Mouse (Mus musculus) stomach, adult 2 months (tissue): Measurements from ENCODE around the gene Ccdc141. TPM values are rescaled to one million over a fixed set of nuclear protein-coding genes. Genes with fewer than 3 reads are reported as not detected.

Source experiments
- polyA plus RNA-seq: library from polyadenylated mRNA; depleted of rRNA; stranded (reverse); fragments of >200 nt; gene quantifications from 2 replicates; pipeline ENCODE4 v1.2.3, GENCODE M21; 2012; rRNA removed

The Ccdc141 gene
- polyA plus RNA-seq: 1.2 and 6.0 TPM in 2 replicates

GRCm38 (mm10) chr2:77170633-77171105, at the start of gene Ccdc141:
Gene Ccdc141 (minus strand): TSS chr2:77170636.

GRCm38 (mm10) chr2:76982391-76983145, 187.9 kb downstream of the Ccdc141 start, which contains the start of gene Ttn:
Gene Ttn (minus strand): TSS chr2:76982547.

Other genes with a start within 250 kb of the Ccdc141 start
- 0.18 and 0.64 TPM in 2 replicates for gene Ttn, start 188.1 kb downstream of the Ccdc141 start, polyA plus RNA-seq
- 1.6 TPM in 2 replicates for gene Sestd1, start 110.0 kb upstream of the Ccdc141 start, polyA plus RNA-seq